Mouse (Mus musculus): ENCODE measurements around the gene Adar. TPM values are rescaled to one million over a fixed set of nuclear protein-coding genes. Genes with fewer than 3 reads are reported as not detected.
"Not testable (repeated sequence)": the region's sequence is repeated elsewhere in the genome, so short reads cannot be mapped to it uniquely, and the experiment has no call there.

Gene Adar
- polyA plus RNA-seq, 2 experiments from 2014 or later, result 51.0 to 56.7 TPM

DNA sequence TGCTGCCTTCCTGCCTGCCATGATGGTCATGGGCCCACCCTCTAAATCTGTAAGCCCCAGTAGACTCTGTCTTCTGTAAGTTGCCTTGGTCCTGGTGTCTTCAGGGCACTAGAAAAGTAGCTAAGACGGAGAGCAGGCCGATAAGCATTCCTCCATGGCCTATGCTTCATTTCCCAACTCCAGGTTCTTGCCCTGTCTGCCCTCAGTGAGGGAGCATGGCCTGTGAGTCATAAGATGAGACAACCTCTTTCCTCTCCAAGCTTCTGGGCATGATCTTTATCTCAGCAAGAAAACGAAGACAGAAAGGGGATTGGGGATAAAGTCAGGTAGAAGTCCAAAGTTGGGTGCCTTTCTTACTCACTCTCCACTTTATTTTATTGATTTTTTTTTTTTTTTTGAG lies 83.7 kb downstream of the Adar start:
- no peak for ATAC-seq

GRCm38 (mm10) chr3:89799476-89799875 lies 84.7 kb downstream of the Adar start:
- no peak for ATAC-seq

DNA sequence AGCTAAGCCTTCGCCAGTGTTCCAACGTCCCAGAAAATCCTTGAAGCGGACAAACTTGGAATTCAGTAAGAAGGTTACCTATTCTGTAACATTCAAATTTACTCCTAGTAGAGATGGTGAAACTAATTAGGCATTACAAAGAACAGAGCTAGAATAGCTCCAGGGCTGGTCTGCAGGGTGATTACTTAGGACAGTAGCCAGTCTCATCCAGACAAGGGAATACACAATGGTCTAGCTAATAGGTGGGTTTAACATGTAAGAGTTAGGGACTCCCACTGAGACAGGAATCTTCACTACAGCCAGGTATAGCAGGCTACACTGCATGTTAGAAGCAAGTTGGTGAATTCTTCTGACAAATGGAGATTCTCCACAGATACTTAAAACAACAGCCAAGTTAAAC lies 85.3 kb downstream of the Adar start:
- ATAC-seq, result not testable (repeated sequence)

DNA sequence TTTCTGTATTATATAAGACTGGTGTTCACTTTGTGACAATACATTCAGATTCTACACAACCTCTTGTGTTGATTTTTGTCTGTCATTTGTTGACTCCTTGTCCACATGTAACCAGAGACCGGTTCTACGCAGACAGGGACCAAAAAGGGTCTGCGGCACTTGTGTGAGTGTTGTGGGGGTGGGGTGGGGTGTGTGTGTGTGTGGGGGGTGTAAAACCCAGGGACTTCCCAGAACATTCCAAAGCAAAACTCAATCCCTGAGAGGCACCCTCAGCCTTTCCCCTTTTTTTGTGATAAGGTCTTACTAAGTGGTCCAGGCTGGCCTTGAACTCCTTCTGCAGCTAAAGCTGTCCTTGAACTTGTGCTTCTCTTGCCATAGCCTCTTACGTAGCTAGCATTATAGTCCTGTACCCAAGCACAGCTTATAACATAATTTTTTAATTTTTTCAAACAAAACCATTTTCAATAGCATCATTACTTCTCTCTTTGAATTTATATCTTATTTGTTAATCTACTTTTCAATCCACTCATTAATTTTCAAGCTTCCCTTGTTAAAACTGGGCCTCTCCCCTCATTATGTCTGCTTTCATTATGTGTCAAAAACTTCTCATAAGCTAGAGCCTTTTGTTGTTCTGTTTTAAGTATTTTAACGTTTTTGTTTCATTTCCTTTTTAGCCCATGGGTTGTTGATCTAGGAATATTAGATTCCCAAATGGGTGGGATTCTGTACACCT lies 86.1 kb downstream of the Adar start:
- ATAC-seq, result peak; percentile 47

GRCm38 (mm10) chr3:89801507-89801847 lies 86.7 kb downstream of the Adar start:
- ATAC-seq, result peak; percentile 98

- ATAC-seq, result no peak
These were observed 88.1 kb downstream of the Adar start for GRCm38 (mm10) chr3:89802876-89803275.

Other genes with a start within 250 kb of the Adar start
- not detected for gene Kcnn3, start 194.9 kb upstream of the Adar start, polyA plus RNA-seq (2017; shearing (Covaris generic))
- 1 to 10 TPM; 1.3 to 1.4 TPM for gene Chrnb2, start 49.6 kb downstream of the Adar start, polyA plus RNA-seq (2017; shearing (Covaris generic))
- 10 to 100 TPM; 12.8 to 20.7 TPM for gene Ube2q1, start 58.6 kb downstream of the Adar start, polyA plus RNA-seq (2017; shearing (Covaris generic))
- gene She, start 116.3 kb downstream of the Adar start, polyA plus RNA-seq (2017; shearing (Covaris generic)), result 10 to 100 TPM in 1 of 2 experiments, 1 to 10 TPM in 1; 8.7 to 10.2 TPM
- gene Il6ra, start 198.2 kb downstream of the Adar start, polyA plus RNA-seq (2017; shearing (Covaris generic)), result 10 to 100 TPM; 20.6 to 29.5 TPM
- 10 to 100 TPM; 19.7 to 24.1 TPM for gene Atp8b2, start 248.5 kb downstream of the Adar start, polyA plus RNA-seq (2017; shearing (Covaris generic))

Measured in activated CD4-positive, CD25-positive, alpha-beta regulatory T cell, adult 4 months (primary cell).